Mouse (Mus musculus) hindbrain, embryonic 12.5 days (tissue): Measurements from ENCODE around the gene H2-T22. TPM values are rescaled to one million over a fixed set of nuclear protein-coding genes. Genes with fewer than 3 reads are reported as not detected.
"Not testable (repeated sequence)": the region's sequence is repeated elsewhere in the genome, so short reads cannot be mapped to it uniquely, and the experiment has no call there.

Experiments used
- ATAC-seq: fragments of 200-750 bp; cut with Nextera tagmentation; 2 replicates; pipeline ENCODE4 v1.8.0; 2017; ENCODE audit warnings: moderate TSS enrichment; ENCODE audit not compliant: low FRiP score
- H3K27ac ChIP-seq: fragments of 300-500 bp; sonication (generic); 2 replicates; pipeline ENCODE4 v1.5.1; 2016; ENCODE audit warnings: mild to moderate bottlenecking
- H3K27me3 ChIP-seq: fragments of 300-500 bp; sonication (generic); 2 replicates; pipeline ENCODE4 v1.6.1; 2016; ENCODE audit warnings: mild to moderate bottlenecking
- H3K36me3 ChIP-seq: fragments of 300-500 bp; sonication (generic); 2 replicates; pipeline ENCODE4 v1.6.1; 2016; ENCODE audit warnings: mild to moderate bottlenecking
- H3K4me1 ChIP-seq: fragments of 300-500 bp; sonication (generic); 2 replicates; pipeline ENCODE4 v1.6.1; 2016
- H3K4me2 ChIP-seq: fragments of 300-500 bp; sonication (generic); replicated peaks from 2 replicates; pipeline ENCODE4 v1.6.1; 2016; ENCODE audit warnings: mild to moderate bottlenecking
- H3K4me3 ChIP-seq: fragments of 300-500 bp; sonication (generic); 2 replicates; pipeline ENCODE4 v1.5.1; 2016; ENCODE audit warnings: mild to moderate bottlenecking
- H3K9ac ChIP-seq: fragments of 300-500 bp; sonication (generic); 2 replicates; pipeline ENCODE4 v1.6.1; 2016; ENCODE audit warnings: mild to moderate bottlenecking, moderate library complexity
- H3K9me3 ChIP-seq: fragments of 300-500 bp; sonication (generic); replicated peaks from 2 replicates; pipeline ENCODE4 v1.6.1; 2016; ENCODE audit warnings: mild to moderate bottlenecking
- WGBS: fragments of 180-500 bp; shearing (Covaris S2); methylation state at CpG from one replicate; pipeline ENCODE4 v1.1.7; 2016; 5-methylcytosine and 5-hydroxymethylcytosine counted together
- polyA plus RNA-seq: library from polyadenylated mRNA; unstranded; fragments of >200 nt; fragmentation: Nextera tagmentation; extraction: Ambion mirVana; gene quantifications from 2 replicates; pipeline ENCODE4 v1.2.1, GENCODE M21; 2016

Gene H2-T22
- polyA plus RNA-seq, 1 experiment from 2014 or later: 7.8 TPM

- H3K9me3 ChIP-seq, H3K9ac ChIP-seq, H3K27ac ChIP-seq, ATAC-seq, H3K4me1 ChIP-seq, H3K4me3 ChIP-seq, H3K4me2 ChIP-seq, H3K36me3 ChIP-seq, H3K27me3 ChIP-seq: not testable (repeated sequence)
- WGBS: 87% methylated on average over 2 of the region's 2 CpGs
These were observed 1.9 kb downstream of the H2-T22 start for GRCm38 (mm10) chr17:36040604-36041003.

- not testable (repeated sequence) for H3K4me2 ChIP-seq, H3K27me3 ChIP-seq, H3K9me3 ChIP-seq, H3K4me3 ChIP-seq, H3K27ac ChIP-seq, ATAC-seq, H3K9ac ChIP-seq, H3K36me3 ChIP-seq, H3K4me1 ChIP-seq
- 87% methylated on average over 13 of the region's 13 CpGs for WGBS
These were observed 6.4 kb downstream of the H2-T22 start for GRCm38 (mm10) chr17:36036126-36036525.

- H3K27ac ChIP-seq, H3K9me3 ChIP-seq, H3K4me3 ChIP-seq, H3K4me1 ChIP-seq, H3K27me3 ChIP-seq, ATAC-seq, H3K36me3 ChIP-seq, H3K9ac ChIP-seq, H3K4me2 ChIP-seq: not testable (repeated sequence)
- WGBS: 34% methylated on average over 3 of the region's 3 CpGs
These were observed 7.4 kb downstream of the H2-T22 start for GRCm38 (mm10) chr17:36035010-36035638.

GRCm38 (mm10) chr17:36034524-36034923 is 8.0 kb downstream of the H2-T22 start:
- not testable (repeated sequence) for H3K4me1 ChIP-seq, H3K27me3 ChIP-seq, H3K27ac ChIP-seq, H3K9me3 ChIP-seq, ATAC-seq, H3K36me3 ChIP-seq, H3K4me2 ChIP-seq, H3K4me3 ChIP-seq, H3K9ac ChIP-seq
- 66% methylated on average over 3 of the region's 3 CpGs for WGBS

- H3K27me3 ChIP-seq, H3K36me3 ChIP-seq, H3K9me3 ChIP-seq, H3K4me1 ChIP-seq, H3K27ac ChIP-seq, ATAC-seq: not testable (repeated sequence)
- peak within 1 kb of the TSS; percentile 79 for H3K4me2 ChIP-seq
- H3K9ac ChIP-seq: peak within 1 kb of the TSS; percentile 54
- WGBS: 1% methylated on average over 25 of the region's 25 CpGs
- H3K4me3 ChIP-seq: peak within 1 kb of the TSS; percentile 43
These were observed 10.1 kb downstream of the H2-T22 start, which contains the start of gene H2-T23 for GRCm38 (mm10) chr17:36032351-36032875. Gene H2-T23, minus strand, starts transcription at chr17:36032855.

GRCm38 (mm10) chr17:36031583-36032331 is 10.8 kb downstream of the H2-T22 start:
- ATAC-seq: peak; percentile 75

GRCm38 (mm10) chr17:36030703-36031582 is 11.6 kb downstream of the H2-T22 start:
- Histone ChIP-seq H3K4me1 (peaks cover 13% of the 10 kb centered on the region), H3K4me3 (peak overlapping the region; percentile 43), H3K4me2 (peak overlapping the region; percentile 79)
- not testable (repeated sequence) for H3K27me3 ChIP-seq, H3K36me3 ChIP-seq, H3K9me3 ChIP-seq, H3K27ac ChIP-seq, H3K9ac ChIP-seq
- 0 out of 2 replicates have a peak, but pooled peaks have one; percentile 1 for ATAC-seq
- WGBS: 42% methylated on average over 8 of the region's 8 CpGs

More at GRCm38 (mm10) chr17:36031583-36032331, 10.8 kb downstream of the H2-T22 start:
- not testable (repeated sequence) for H3K4me1 ChIP-seq, H3K36me3 ChIP-seq, H3K27ac ChIP-seq, H3K9me3 ChIP-seq, H3K27me3 ChIP-seq
- peak overlapping the region; percentile 54 for H3K9ac ChIP-seq
- H3K4me3 ChIP-seq: peak overlapping the region; percentile 43
- peak overlapping the region; percentile 79 for H3K4me2 ChIP-seq
- 2% methylated on average over 40 of the region's 40 CpGs for WGBS

- H3K27ac ChIP-seq, H3K9ac ChIP-seq, ATAC-seq, H3K4me2 ChIP-seq, H3K4me3 ChIP-seq, H3K9me3 ChIP-seq, H3K36me3 ChIP-seq, H3K27me3 ChIP-seq: not testable (repeated sequence)
- 83% methylated on average over 4 of the region's 4 CpGs for WGBS
- H3K4me1 ChIP-seq: peaks cover 14% of the 10 kb centered on the region
These were observed 12.4 kb downstream of the H2-T22 start for GRCm38 (mm10) chr17:36030046-36030702.

GRCm38 (mm10) chr17:36028879-36029619 is 13.5 kb downstream of the H2-T22 start:
- no peak overlapping the region for H3K27ac ChIP-seq
- H3K4me3 ChIP-seq: no peak overlapping the region
- no peak overlapping the region for H3K9ac ChIP-seq
- H3K4me1 ChIP-seq: peaks cover 14% of the 10 kb centered on the region
- peaks cover 8% of the 10 kb centered on the region for H3K27me3 ChIP-seq
- ATAC-seq: no peak
- no peaks in the 10 kb centered on the region for H3K36me3 ChIP-seq
- no peaks in the 10 kb centered on the region for H3K9me3 ChIP-seq
- H3K4me2 ChIP-seq: no peak overlapping the region
- WGBS: 79% methylated on average over 7 of the region's 7 CpGs

GRCm38 (mm10) chr17:36027663-36028062 is 14.9 kb downstream of the H2-T22 start:
- Histone ChIP-seq H3K9ac (no peak overlapping the region), H3K27me3 (peaks cover 8% of the 10 kb centered on the region), H3K4me3 (no peak overlapping the region), H3K36me3 (no peaks in the 10 kb centered on the region), H3K9me3 (no peaks in the 10 kb centered on the region), H3K4me1 (peaks cover 14% of the 10 kb centered on the region), H3K4me2 (no peak overlapping the region), H3K27ac (no peak overlapping the region)
- no peak for ATAC-seq
- 91% methylated on average over 4 of the region's 4 CpGs for WGBS

- Histone ChIP-seq H3K27ac (no peak overlapping the region), H3K9ac (no peak overlapping the region), H3K4me2 (no peak overlapping the region), H3K36me3 (no peaks in the 10 kb centered on the region), H3K4me1 (peaks cover 6% of the 10 kb centered on the region), H3K9me3 (no peaks in the 10 kb centered on the region), H3K4me3 (no peak overlapping the region), H3K27me3 (no peaks in the 10 kb centered on the region; the same call in 1 of the 2 replicates)
- WGBS: 53% methylated on average over 4 of the region's 4 CpGs
- ATAC-seq: no peak
These were observed 16.6 kb downstream of the H2-T22 start for GRCm38 (mm10) chr17:36025901-36026300.
